ENCODE assay signal across 11 mouse cellular contexts in genomic region chr9:58410057-58410735, GRCm38 (mm10). TPM values are rescaled to one million over a fixed set of nuclear protein-coding genes. Genes with fewer than 3 reads are reported as not detected.
DNase-seq lines count a peak whose midpoint lies in the region; ATAC-seq lines count a peak whose summit lies in the region.
"Had no signal": no experiment of that assay in that cellular context is flagged by ENCODE, and none has a peak within 500 bp of the region (broad histone marks: within the 10 kb centered on the region; RNA-seq: fewer than 3 reads in every experiment).

No protein-coding gene starts in this region.

- no peak overlapping the region for H3K27ac ChIP-seq in kidney, embryonic 16.5 days (ENCODE audit: low read length)
- H3K27ac ChIP-seq: neural tube, embryonic 13.5 days had no signal

- ATAC-seq in kidney, embryonic 16.5 days (ENCODE audit: low FRiP score, low TSS enrichment), result no peak
- ATAC-seq in activated CD4-positive, CD25-positive, alpha-beta regulatory T cell, adult 4 months, result no peak

- no peaks in the 10 kb centered on the region for H3K36me3 ChIP-seq in kidney, embryonic 16.5 days (ENCODE audit: insufficient read depth, low read length)
- H3K36me3 ChIP-seq: neural tube, embryonic 13.5 days had no signal

- no peak overlapping the region for H3K4me3 ChIP-seq in kidney, embryonic 16.5 days (ENCODE audit: low read length)
- H3K4me3 ChIP-seq: neural tube, embryonic 13.5 days had no signal

- H3K4me1 ChIP-seq in kidney, embryonic 16.5 days (ENCODE audit: insufficient read depth, low read length), result no peaks in the 10 kb centered on the region
- H3K4me1 ChIP-seq: neural tube, embryonic 13.5 days had no signal

- intact Hi-C loops in heart, postnatal 10 days (cut with DNase I), result loop anchor here (2.0 to 5.0 kb wide), 2 partner anchors 47 to 79 kb away; partner anchors contain the start of gene Insyn1

- no peaks in the 10 kb centered on the region for H3K9me3 ChIP-seq in kidney, embryonic 16.5 days (ENCODE audit: low read length)
- H3K9me3 ChIP-seq: neural tube, embryonic 13.5 days had no signal

- peak; percentile 60 for DNase-seq in kidney, adult 11 months
- peak; percentile 81 for DNase-seq in Muller cell, postnatal 12 days (ENCODE audit: inconsistent ontology term)
- peak; percentile 89 for DNase-seq in cerebellum, adult 11-12 months
- peak; percentile 81 to 86 for DNase-seq in heart, postnatal 10 days
- no peak for DNase-seq in frontal cortex, postnatal 10 days (ENCODE audit: low spot score in 2 of 2)
- DNase-seq in embryo, embryonic 9.5 days (ENCODE audit: extremely low spot score), result no peak

- no peak overlapping the region for H3K4me2 ChIP-seq in kidney, embryonic 16.5 days (replicated peaks; ENCODE audit: low read depth, low read length)
- H3K4me2 ChIP-seq: neural tube, embryonic 13.5 days had no signal

- no peaks in the 10 kb centered on the region for H3K27me3 ChIP-seq in kidney, embryonic 16.5 days (ENCODE audit: insufficient read depth, low read length)
- H3K27me3 ChIP-seq: neural tube, embryonic 13.5 days had no signal

- 71% methylated on average over 4 of the region's 4 CpGs for WGBS in kidney, embryonic 16.5 days

- no peak overlapping the region for H3K9ac ChIP-seq in kidney, embryonic 16.5 days (replicated peaks; ENCODE audit: low read length)
- H3K9ac ChIP-seq: neural tube, embryonic 13.5 days had no signal

RNA-seq across cellular contexts. Expression of gene Tbc1d21, which starts 39.9 kb away (rescaled TPM):
- polyA plus RNA-seq in kidney, embryonic 16.5 days (2015; fragmentation: Nextera tagmentation; extraction: Ambion mirVana), result not detected in 2 replicates
- total RNA-seq in heart, postnatal 10 days (2021), result not detected
- not detected for polyA plus RNA-seq in activated CD4-positive, CD25-positive, alpha-beta regulatory T cell, adult 4 months (2017; shearing (Covaris generic))
- total RNA-seq: left cerebral cortex, postnatal 36 days; MEL had no signal
- polyA plus RNA-seq: neural tube, embryonic 13.5 days had no signal

Comparison
In these comparisons a context has a peak if more than half of its experiments do, and no peak if none do; other contexts are left out.
1. DNase-seq: peak in kidney, adult 11 months (single experiment), Muller cell, postnatal 12 days (single experiment), cerebellum, adult 11-12 months (single experiment) and heart, postnatal 10 days (2 of 2); none in frontal cortex, postnatal 10 days (0 of 2) and embryo, embryonic 9.5 days (single experiment).